Mouse (Mus musculus) left cerebral cortex, postnatal 36 days (tissue): ENCODE measurements around the gene Haus6. TPM values are rescaled to one million over a fixed set of nuclear protein-coding genes. Genes with fewer than 3 reads are reported as not detected.

Source experiments
- total RNA-seq, 2 experiments: library from RNA; stranded (reverse); gene quantifications; 2 replicates each; pipeline ENCODE4 v1.2.3; 2021

The Haus6 gene
- total RNA-seq, 2 experiments from 2014 or later = 9.4 to 9.6 TPM

Other genes with a start within 250 kb of the Haus6 start
- not detected for gene Saxo1, start 53.7 kb downstream of the Haus6 start, total RNA-seq
- gene Rraga, start 36.4 kb downstream of the Haus6 start, total RNA-seq = 100 to 1,000 TPM; 133 to 144 TPM
- 10 to 100 TPM; 10.4 to 13.4 TPM for gene Plin2, start 58.0 kb upstream of the Haus6 start, total RNA-seq
- gene Dennd4c, start 136.5 kb upstream of the Haus6 start, total RNA-seq = 10 to 100 TPM; 10.5 TPM
- gene Rps6, start 245.4 kb upstream of the Haus6 start, total RNA-seq = 100 to 1,000 TPM; 376 to 417 TPM